Mouse (Mus musculus) large intestine, adult 2 months (tissue): Measurements from ENCODE around the gene Lrrfip1. TPM values are rescaled to one million over a fixed set of nuclear protein-coding genes. Genes with fewer than 3 reads are reported as not detected.

Experiments used
- DNase-seq: peaks from one replicate; pipeline ENCODE4 v3.0.0-alpha.2; 2012; ENCODE audit warnings: low read depth, low spot score
- WGBS: fragments of 180-500 bp; shearing (Covaris S2); methylation state at CpG from one replicate; pipeline ENCODE4 v1.1.7; 2018; 5-methylcytosine and 5-hydroxymethylcytosine counted together
- polyA plus RNA-seq: library from polyadenylated mRNA; depleted of rRNA; stranded (reverse); fragments of >200 nt; gene quantifications from 2 replicates; pipeline ENCODE4 v1.2.3, GENCODE M21; 2012; rRNA removed

Gene Lrrfip1
- polyA plus RNA-seq: 10.6 and 16.7 TPM in 2 replicates

DNA sequence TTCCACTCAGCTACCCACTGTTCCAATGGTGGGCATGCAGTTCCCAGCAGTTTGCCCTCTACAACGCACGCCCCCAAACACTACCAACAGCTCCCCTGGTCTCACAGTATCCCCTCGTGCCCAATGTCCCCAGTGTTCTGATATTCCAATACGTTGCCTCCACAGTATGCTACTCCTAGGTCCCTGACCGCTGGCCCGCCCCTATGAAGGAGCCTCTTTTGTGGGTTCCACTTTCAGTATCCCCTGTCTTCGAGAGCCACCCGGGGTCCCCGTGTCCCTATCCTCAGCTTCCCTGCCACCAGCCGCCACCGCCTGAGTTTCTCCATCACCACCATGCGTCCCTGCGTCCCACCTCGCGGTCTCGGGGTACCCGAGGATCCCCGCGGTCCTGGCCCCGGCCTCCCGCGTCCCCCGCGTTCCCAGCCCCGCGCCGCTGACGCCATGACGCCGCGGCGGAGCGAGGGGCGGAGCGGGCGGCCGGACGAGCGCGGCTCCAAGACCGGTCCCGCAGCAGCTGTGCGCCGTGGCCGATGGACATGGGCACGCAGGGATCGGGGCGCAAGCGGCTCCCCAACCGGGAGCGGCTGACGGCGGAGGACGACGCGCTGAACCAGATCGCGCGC is at the start of gene Lrrfip1:
TSS of gene Lrrfip1 (plus strand) at position 470 of the 623 bp plus-strand sequence.
- 3% methylated on average over 59 of the region's 59 CpGs for WGBS
- no peak for DNase-seq

DNA sequence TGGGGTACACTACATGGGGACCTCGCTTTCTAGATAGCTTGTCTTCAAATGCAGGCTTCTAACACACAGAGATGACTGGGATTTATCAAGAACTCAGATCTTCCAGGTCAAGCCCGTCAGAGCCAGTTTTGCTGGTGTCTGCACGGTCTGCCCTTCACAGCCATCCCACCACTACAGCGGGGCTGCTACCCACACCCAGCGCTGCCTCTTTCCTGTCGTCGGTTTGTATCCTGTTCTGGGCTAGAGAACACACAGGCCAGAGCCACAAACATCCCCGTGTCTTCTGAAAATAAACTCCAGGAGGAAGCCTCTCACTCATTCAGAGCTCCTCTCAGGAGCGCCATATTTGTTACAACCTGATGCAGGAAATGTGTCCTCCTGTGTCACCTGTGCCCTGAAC is 49.2 kb upstream of the Lrrfip1 start:
- no peak for DNase-seq
- 61% methylated on average over 9 of the region's 9 CpGs for WGBS

DNA sequence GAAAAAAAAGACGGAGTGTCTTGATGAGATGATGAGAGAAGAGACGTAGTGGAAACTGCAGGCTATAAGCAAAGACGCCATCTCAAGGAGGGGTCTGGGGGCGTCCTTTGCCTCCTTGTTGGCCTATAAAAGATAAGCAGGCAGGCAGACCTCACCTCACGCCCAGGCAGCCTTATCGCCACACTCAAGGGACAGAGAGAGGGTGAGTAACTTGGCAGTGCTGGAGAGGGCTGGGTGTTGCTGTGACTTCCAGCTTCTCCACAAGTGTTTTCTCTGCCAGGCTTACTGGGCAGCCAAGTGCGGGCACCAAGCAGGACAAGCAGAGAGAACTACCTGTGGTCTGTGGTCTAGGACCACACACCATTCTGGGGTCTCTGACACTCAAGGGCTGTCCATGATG is 46.9 kb upstream of the Lrrfip1 start:
- 73% methylated on average over 7 of the region's 7 CpGs for WGBS

DNA sequence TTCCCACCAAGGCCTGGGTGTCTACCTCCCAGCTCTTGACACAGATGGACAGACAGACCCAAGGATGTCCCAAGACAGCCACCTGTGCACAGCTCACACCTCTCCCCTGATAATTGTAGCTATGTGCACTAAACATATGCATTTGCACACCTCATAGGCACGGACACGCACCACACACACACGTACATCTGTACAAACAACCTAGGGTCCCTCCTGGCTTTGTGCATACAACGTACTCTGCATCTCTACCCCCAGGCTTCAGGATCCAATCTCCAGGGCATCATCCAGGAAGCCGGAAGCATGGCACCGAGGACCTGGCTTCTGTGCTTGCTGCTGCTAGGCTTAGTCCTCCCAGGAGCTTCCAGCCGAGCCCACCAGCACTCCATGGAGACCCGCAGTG is 45.7 kb upstream of the Lrrfip1 start, which contains the start of gene Prlh:
TSS of gene Prlh (plus strand) at position 301 of the 400 bp plus-strand sequence.
- 90% methylated on average over 8 of the region's 8 CpGs for WGBS

More for the DNA sequence above, 46.9 kb upstream of the Lrrfip1 start:
- DNase-seq: no peak

DNA sequence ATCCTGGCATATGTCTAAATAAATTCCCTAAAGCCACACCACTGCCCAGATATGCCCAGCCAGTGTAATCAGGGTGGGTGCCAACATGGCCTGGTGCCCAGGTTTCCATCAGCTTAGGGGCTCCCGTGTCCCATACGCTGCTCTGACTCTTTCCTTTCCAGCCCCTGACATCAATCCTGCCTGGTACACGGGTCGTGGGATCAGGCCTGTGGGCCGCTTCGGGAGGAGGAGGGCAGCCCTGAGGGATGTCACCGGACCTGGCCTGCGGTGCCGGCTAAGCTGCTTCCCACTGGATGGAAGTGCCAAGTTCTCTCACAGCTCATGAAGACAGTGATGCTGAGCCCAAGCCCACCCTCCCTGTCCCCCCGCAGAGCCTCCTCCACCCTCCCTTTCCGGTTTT is 44.8 kb upstream of the Lrrfip1 start:
- WGBS: 59% methylated on average over 11 of the region's 11 CpGs
- DNase-seq: no peak

More for the DNA sequence above, 45.7 kb upstream of the Lrrfip1 start, which contains the start of gene Prlh:
- DNase-seq: no peak

DNA sequence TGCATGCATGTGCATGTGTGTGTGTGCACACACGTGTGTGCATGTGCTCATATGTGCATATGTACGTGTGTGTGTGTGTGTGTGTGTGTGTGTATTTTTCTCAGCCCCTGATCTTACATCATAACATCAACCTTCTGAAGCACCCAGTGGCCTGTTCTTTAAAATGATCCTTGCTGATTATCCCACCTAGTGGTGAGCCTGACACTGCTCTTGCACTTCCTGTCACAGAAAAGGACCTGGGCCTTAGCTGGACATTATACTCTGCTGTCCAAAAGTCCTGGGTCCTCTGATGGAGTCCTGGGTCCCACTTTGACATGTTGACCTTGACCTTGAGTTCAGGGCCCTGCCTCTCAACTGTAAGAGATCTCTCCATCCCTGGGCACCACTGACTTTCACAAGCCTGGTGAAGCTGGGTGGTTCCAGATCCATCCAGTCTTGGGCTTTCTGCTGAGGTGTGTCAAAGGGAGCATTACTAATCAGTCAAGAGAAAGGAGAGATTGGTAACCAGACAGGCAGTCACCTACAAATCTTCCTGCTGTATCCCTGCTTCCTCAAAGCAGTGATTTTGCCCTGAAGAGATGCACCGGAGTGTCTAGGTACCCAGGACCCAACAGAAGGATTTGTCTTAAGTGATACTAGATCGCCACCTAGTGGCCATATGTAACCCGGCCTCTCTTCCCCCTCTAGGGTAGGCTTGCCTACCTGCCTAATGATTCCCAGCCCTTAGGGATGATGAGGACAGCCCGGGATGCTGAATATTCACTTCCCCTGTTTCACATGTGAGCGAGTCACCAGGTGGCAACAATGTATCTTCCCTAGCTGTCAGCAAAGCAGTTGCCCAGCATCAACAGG is 42.1 kb upstream of the Lrrfip1 start:
- WGBS: 33% methylated on average over 7 of the region's 7 CpGs
- DNase-seq: no peak

DNA sequence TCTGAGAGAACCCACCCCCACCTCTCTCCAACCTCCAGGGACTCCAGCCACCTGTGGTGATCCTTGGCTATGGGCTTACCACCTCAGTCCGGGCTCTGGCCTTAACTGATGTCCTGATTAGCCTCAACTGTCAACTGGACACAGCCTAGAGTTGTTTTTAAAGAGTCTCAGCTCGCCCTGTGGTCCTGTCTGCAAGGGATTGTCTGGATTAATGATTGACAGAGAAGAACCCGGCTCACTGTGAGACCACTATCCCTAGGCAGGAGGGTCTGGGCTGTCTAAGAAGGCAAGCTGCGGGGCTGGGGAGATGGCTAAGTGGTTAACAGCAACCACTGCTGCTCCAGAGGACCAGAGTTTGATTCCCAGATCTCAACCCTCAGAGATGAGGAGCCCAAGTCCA is 36.0 kb upstream of the Lrrfip1 start:
- WGBS: 34% methylated on average over 4 of the region's 4 CpGs
- no peak for DNase-seq

DNA sequence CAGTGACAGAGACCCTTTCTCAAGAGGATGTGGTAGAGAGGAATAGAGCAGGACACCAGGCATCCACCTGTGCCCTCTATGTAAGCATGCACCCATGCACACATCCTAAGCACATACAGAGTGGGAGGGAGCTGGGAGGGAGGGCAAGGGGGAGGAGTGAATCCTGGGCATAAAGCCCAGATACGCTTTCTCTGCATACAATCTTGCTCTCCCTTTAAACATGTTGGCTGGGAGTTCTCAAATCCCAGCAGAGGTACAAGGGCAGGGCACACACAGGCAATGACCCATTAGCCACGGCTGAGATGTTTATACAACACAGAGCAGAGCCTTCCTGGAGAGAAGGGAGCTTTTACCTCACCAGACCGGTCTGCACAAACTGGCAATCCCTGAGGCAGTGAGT is 35.5 kb upstream of the Lrrfip1 start:
- DNase-seq: no peak
- 13% methylated on average over 3 of the region's 3 CpGs for whole genome bisulfite sequencing

DNA sequence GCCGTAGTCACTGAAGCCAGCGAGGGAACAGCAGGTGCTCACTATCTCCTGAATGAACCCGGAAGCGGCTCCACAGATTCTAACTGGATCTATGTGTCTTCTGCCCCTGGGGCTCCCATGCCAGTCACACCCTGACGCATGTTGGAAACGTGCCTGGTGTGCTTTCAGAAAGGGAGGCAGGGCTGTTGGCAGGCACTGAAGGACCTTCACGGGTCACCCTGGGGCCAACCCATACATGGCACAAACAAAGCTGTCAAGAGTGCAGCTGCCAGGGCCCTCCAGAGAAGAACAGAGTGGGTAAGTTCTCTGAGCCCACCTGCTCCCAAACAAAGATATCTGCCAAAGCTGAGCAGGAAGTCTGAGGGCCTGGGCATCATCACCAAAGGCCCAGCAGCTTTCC is 31.0 kb upstream of the Lrrfip1 start:
- peak; percentile 78 for DNase-seq
- WGBS: 19% methylated on average over 7 of the region's 7 CpGs

DNA sequence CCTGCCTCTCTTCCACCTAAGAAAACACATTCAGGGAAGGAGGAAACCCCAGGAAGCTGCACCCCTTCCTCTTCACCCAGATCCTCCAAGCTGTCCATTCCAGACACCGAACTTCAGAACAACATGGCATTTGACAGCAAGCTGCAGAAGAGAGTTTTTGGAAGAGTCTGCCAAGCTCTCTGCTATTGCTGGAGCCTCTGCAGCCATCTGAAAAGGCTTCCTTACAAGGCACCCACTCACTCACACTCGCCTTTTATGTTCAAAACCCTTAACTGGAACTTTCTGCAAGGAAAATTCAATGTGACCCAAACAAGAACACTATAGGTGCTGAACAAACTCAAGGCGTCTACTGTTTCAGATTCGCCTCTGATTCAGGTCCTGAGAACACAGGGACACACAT is 29.9 kb upstream of the Lrrfip1 start:
- 54% methylated on average over 4 of the region's 4 CpGs for WGBS
- no peak for DNase-seq

DNA sequence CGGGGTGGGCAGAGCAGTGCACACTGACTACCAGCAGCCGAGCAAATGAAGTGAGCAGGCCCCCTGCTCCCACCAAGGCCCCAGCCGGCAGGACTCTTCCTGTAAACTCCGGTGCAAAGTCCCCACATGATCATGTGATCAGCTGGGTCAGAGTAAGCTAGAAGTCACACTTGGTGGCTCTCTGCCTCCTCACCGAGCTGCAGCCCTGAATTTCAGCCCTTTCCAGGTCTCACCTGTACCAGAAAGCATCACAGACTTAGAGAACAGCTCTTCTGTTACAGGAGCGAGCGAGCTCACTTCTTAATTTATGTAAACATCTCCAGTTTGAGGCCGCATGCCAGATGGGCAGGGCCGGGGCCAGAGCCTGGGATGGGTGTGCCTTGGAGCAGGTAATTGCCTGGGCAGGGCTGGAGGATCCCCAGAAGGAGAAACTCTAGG is 29.2 kb upstream of the Lrrfip1 start, which contains the start of gene Rab17:
TSS of gene Rab17 (minus strand) at position 315 of the 438 bp plus-strand sequence.
- no peak for DNase-seq
- 12% methylated on average over 9 of the region's 9 CpGs for WGBS

DNA sequence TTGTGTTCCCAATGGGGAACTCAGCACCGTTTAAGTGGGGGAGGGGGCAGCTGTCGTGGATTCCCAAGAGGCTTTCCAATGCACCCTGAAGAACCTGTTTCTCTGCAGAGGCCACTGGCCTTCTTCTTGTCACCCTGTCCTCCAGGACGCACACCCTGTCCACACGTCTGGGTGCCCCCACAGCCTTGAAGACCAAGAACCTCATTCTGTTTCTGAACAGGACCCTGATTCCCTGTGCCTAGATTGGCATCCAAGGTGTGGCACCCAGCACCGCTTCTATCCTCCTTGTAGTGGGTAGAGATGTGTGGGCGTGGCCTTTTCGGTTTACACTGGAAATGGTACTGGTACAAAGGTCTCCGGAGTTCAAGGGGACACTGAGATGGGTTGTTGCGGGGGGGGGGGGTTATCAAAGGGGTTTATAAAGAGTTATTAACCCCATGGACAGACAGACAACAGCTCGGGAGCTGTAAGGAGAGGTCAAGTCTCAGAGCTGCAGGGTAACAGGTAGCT is 28.6 kb upstream of the Lrrfip1 start:
- WGBS: 28% methylated on average over 10 of the region's 10 CpGs
- DNase-seq: no peak

DNA sequence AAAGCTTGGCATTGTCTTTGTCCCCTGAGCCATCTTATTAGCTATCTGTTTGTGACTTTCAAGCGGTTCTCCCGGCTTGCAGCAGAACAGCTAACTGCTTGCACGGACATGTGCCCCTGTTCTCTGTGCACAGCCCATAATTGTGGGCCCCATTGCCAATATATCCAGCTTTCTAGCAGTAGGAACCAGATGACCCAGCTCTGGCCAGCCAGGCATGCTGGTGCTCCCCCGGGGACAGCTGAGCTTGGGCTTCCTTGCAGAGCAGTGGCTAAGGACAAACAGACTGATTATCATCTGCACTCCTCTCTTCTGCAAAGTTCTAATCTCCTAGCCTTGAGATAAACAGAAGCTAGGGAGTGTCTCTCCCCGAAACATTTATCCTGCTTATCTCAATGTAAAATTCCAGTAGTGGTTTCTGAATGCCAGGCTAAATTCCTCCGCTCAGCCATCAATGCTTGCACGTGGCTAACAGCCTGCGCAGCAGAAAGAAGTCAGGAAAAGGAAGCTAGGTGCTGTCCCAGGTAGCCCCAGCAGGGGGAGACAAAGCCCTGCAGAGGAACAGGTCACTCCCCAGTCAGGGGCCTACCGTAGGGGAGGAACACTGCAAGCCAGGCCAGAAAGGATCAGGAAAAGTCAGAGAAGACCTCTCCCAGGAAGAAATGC is 25.5 kb upstream of the Lrrfip1 start:
- no peak for DNase-seq
- WGBS: 27% methylated on average over 9 of the region's 9 CpGs

DNA sequence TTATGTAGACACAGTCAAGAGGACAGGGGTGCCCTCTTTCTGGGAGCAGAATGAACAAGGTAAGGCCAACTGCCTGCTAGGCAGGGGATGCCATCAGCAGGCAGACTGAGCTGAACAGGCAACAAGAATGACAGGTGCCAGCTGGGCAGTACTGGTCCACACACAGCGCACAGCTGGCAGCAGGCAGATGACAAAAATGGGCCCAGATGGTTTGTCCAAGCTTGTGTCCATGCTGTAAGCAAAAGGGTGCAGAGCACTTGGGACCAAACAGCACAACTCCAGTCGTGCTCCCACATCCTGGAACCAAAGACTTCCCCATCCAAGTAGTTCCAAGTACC is 25.0 kb upstream of the Lrrfip1 start:
- WGBS: 76% methylated on average over 2 of the region's 2 CpGs
- no peak for DNase-seq

DNA sequence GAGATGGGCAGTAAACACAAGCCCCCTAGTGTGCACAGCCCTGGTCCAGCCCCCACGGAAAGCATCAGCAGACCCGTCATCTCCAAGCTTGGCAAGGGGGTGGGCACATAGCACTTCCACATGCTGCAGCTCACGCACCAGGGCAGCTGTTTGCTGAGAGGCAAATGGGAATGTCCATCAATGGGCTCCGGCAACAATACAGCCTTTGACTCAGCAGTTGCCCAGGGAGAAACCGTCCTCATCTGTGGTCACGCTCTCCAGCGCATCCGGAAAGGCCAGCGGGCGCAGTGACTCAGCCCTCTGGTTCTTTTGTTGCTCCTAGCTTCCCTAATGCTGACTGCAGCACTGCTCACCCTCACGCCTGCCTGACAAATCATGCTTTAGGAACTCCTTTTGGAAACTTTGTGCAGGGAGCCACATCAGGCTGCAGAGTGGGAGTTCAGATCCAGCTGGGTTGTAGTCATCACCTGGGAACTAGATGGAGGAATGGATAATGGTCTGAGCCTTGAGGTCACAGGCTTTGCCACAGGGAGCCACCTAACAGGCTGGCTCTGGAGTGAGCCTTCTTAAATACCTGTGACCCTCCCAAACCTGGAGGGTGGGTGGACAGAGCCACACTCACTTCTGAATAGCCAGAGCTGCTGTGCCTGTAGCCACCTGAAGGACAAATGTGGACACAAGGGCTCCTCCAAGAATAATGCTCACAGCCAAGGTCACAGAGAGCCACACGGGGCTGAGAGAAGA is 23.5 kb upstream of the Lrrfip1 start:
- DNase-seq: no peak

DNA sequence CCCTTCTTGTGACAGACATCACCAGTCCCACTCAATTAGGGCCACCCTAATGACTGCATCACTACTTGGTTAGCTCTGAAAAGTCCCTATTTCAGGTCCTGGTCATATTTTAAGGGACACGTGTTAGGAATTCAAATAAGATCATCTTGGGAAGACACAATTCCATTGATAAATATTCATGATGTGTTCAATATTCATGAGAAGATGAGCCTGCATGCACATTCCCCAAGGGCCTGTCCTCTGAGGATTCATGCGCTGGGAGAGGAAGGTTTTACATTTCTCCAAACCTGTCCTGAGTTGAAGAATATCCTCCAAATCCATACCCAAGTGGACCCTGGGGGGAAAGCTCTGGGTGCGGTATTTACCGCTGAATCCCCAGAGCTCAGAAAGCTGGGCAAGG is 22.6 kb upstream of the Lrrfip1 start:
- 93% methylated on average over 4 of the region's 4 CpGs for WGBS
- DNase-seq: no peak

More for the DNA sequence above, 23.5 kb upstream of the Lrrfip1 start:
- WGBS: 63% methylated on average over 12 of the region's 12 CpGs

DNA sequence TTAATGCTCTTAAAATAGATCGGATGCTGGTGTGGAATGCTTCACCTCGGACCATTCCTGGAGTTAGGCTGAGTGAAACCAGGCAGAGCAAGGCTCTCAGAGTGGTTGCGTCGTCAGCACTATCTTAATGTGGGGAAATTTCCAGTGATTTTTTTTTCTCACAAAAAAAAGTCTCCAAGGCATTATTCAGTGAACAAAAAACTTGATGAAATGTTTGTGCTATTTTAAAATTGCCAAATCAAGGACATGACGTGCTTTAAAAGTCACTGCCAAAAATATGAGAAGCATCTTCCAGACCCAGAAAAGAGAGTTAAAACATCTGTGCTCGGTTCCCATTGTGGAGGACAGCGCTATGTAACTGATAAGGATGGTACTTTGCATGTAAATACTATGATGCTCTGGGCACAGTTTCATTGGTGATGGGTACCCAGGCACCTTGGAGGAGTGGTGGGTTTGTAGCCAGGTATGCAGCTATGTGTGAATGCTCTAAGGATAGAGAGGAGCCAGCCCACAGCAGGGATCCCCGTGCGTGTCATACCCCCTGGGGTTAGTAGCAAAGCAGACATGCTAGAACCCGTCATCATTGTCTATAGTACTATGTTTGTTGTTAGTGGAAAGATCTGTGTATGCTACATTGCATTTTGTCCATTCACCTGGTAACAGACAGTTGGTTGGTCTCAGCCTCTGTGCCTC is 17.8 kb upstream of the Lrrfip1 start:
- DNase-seq: no peak
- 62% methylated on average over 10 of the region's 10 CpGs for WGBS

DNA sequence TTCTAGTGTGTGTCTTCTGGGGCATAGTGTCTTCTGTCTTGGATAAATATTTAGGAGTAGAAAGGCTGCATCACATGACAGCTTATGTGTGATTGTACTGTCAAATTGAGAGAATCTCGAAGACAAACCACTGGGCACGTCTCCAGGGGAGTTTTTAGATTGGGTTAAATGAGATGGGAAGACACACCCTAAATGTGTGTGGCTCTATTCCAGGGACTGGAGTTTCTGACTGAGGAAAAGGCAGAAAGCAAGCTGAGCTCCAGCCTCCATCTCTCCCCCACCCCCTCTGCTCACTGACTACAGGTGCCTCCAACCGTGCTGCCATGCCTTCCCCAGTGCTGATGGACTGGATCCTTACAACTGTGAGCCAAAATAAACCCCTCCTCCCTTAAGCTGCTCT is 17.2 kb upstream of the Lrrfip1 start:
- whole genome bisulfite sequencing: 41% methylated on average over 3 of the region's 3 CpGs
- no peak for DNase-seq

DNA sequence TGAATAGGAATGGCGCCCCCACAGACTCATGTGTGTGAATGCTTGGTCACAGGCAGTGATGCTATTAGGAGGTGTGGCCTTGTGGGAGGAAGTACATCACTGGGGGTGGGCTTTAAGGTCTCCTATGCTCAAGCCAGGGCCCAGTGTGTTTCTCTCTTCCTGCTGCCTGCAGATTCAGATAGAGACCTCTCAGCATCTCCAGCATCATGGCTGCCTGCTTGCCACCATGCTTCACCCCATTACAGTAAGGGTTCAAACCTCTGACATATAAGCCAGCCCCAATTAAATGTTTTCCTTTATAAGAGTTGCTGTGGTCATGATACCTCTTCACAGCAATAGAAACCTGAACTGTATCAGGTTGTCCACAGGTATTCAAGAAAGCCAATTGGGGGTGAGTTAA is 2.6 kb upstream of the Lrrfip1 start:
- DNase-seq: no peak
- WGBS: 95% methylated on average over 1 of the region's 1 CpGs
